Mouse (Mus musculus): ENCODE measurements around the gene Hs6st3. TPM values are rescaled to one million over a fixed set of nuclear protein-coding genes. Genes with fewer than 3 reads are reported as not detected.

The Hs6st3 gene
- total RNA-seq (2023; ENCODE audit: inconsistent age), result not detected in 4 replicates

DNA sequence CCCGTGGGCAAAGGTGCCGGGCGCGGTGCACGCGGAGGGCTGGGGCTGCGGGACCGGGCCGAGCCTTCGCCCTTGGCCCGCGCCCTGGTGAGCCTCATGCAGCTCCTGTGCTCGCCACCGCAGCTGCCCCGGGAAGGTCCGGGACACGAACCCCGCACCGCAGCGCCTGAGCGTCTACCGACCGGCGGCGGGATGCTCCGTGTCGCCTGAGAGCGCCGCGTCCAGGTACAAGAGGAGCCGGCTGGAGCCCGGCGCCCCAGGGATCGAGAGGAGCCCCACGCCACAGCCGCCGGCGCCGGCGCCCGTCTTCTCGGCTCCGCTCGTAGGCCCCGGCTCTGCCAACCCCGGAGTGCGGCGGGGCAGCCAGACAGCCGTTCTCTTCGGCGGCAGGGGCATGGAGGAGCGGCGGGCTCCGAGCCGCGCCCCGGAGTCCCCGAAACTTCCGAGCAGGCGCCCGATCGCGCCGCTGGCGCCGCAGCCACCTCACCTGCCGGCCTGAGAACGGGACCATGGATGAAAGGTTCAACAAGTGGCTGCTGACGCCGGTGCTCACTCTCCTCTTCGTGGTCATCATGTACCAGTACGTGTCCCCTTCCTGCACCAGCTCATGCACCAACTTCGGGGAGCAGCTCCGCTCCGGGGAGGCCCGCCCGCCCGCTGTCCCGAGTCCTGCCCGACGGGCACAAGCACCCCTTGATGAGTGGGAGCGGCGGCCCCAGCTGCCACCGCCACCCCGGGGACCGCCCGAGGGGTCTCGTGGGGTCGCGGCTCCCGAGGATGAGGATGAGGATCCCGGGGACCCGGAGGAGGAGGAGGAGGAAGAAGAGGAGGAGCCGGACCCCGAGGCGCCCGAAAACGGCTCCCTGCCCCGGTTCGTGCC is at the start of gene Hs6st3:
Hs6st3 (plus strand) TSS at position 436 of the 880 bp plus-strand sequence.

DNA sequence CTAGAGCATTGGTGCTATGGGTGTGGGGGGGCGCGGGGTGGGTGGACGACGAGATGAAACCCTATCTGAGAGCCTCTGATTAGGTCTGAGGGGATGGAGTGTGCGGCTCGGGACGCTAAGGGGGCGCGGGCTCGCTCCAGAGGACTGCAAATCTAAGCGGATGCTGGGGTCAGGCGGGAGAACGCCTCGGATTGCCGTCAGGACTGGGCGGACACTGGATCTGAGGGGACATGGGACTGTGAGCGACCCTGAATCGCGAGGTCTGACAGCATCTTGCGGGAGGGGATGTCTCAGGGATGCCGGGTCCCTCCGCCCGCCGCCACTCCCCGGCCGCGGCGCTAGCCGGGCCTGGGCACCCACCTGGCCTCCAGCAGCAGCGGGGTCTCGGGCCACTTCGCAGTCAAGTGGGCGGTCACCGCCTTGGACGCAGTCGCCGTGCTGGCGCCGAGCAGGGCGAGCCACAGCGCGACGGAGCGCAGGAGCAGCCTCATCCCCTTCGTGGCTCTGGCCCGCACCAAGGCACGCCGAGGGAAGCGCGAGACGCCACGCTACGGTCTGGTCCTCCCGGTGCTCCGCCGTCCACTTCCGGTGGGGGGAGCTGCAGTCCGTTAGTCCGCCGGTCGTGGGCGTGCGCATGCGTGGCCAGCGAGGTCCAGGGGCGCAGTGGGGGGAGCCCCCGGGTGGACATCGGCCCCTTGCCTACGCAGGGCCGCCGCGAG is 39.1 kb upstream of the Hs6st3 start, which contains the start of gene Uggt2:
Uggt2 (minus strand) TSS at position 580 of the 719 bp plus-strand sequence.

Other genes starting within 250 kb of the Hs6st3 start
- gene Dzip1, start 212.9 kb upstream of the Hs6st3 start, total RNA-seq (2023; ENCODE audit: inconsistent age), result 0.78 to 1.3 TPM (median 1.1 TPM) in 4 replicates
- 25.6 to 26.8 TPM (median 26.6 TPM) in 4 replicates for gene Dnajc3, start 200.4 kb upstream of the Hs6st3 start, total RNA-seq (2023; ENCODE audit: inconsistent age)
- gene Uggt2, start 38.9 kb upstream of the Hs6st3 start, total RNA-seq (2023; ENCODE audit: inconsistent age), result 2.7 to 5.2 TPM (median 3.6 TPM) in 4 replicates

All from B cell, adult (primary cell).